Mouse (Mus musculus): ENCODE data around the gene Tmc6. TPM values are rescaled to one million over a fixed set of nuclear protein-coding genes. Genes with fewer than 3 reads are reported as not detected.

The Tmc6 gene
- polyA plus RNA-seq, 1 experiment, result 49.8 TPM

- no peak for DNase-seq (ENCODE audit: low read depth)
Measured at GRCm38 (mm10) chr11:117755891-117756290, 26.1 kb downstream of the Tmc6 start.

- no peak for DNase-seq (ENCODE audit: low read depth)
Measured at GRCm38 (mm10) chr11:117751544-117751943, 30.5 kb downstream of the Tmc6 start.

GRCm38 (mm10) chr11:117749414-117749813 is 32.6 kb downstream of the Tmc6 start:
- DNase-seq (ENCODE audit: low read depth), result no peak

GRCm38 (mm10) chr11:117748628-117749027 is 33.4 kb downstream of the Tmc6 start:
- DNase-seq (ENCODE audit: low read depth), result no peak

- no peak for DNase-seq (ENCODE audit: low read depth)
Measured at GRCm38 (mm10) chr11:117743454-117744030, 38.5 kb downstream of the Tmc6 start.

- no peak for DNase-seq (ENCODE audit: low read depth)
Measured at GRCm38 (mm10) chr11:117742715-117743114, 39.3 kb downstream of the Tmc6 start.

GRCm38 (mm10) chr11:117742243-117742642 is 39.8 kb downstream of the Tmc6 start:
- no peak for DNase-seq (ENCODE audit: low read depth)

GRCm38 (mm10) chr11:117741128-117741527 is 40.9 kb downstream of the Tmc6 start:
- no peak for DNase-seq (ENCODE audit: low read depth)

- DNase-seq (ENCODE audit: low read depth), result no peak
Measured at GRCm38 (mm10) chr11:117738123-117738522, 43.9 kb downstream of the Tmc6 start.

- DNase-seq (ENCODE audit: low read depth), result no peak
Measured at GRCm38 (mm10) chr11:117736037-117736689, 45.8 kb downstream of the Tmc6 start.

- DNase-seq (ENCODE audit: low read depth), result no peak
Measured at GRCm38 (mm10) chr11:117731470-117731869, 50.5 kb downstream of the Tmc6 start.

- no peak for DNase-seq (ENCODE audit: low read depth)
Measured at GRCm38 (mm10) chr11:117730490-117730838, 51.5 kb downstream of the Tmc6 start.

GRCm38 (mm10) chr11:117729798-117730489 is 52.1 kb downstream of the Tmc6 start:
- no peak for DNase-seq (ENCODE audit: low read depth)

GRCm38 (mm10) chr11:117729341-117729740 is 52.7 kb downstream of the Tmc6 start:
- no peak for DNase-seq (ENCODE audit: low read depth)

- no peak for DNase-seq (ENCODE audit: low read depth)
Measured at GRCm38 (mm10) chr11:117728841-117729240, 53.2 kb downstream of the Tmc6 start.

GRCm38 (mm10) chr11:117728245-117728644 is 53.8 kb downstream of the Tmc6 start:
- no peak for DNase-seq (ENCODE audit: low read depth)

- DNase-seq (ENCODE audit: low read depth), result no peak
Measured at GRCm38 (mm10) chr11:117727031-117727430, 55.0 kb downstream of the Tmc6 start.

- DNase-seq (ENCODE audit: low read depth), result no peak
Measured at GRCm38 (mm10) chr11:117724604-117725301, 57.2 kb downstream of the Tmc6 start.

GRCm38 (mm10) chr11:117718838-117719237 is 63.2 kb downstream of the Tmc6 start:
- DNase-seq (ENCODE audit: low read depth), result no peak

Data from gonadal fat pad, adult 2 months (tissue).